Mouse (Mus musculus) heart, adult 2 months (tissue): ENCODE data around the gene Des.

Experiments used
- CTCF ChIP-seq: fragments of 200-600 bp; IDR thresholded peaks from 2 replicates; pipeline ENCODE4 v1.8.1; 2022; ENCODE audit warnings: antibody characterized with exemption, mild to moderate bottlenecking, moderate library complexity
- EP300 ChIP-seq: fragments of 200-500 bp; IDR thresholded peaks from 2 replicates; pipeline ENCODE4 v1.6.1; 2011; ENCODE audit warnings: low read depth, low read length, control low read depth; ENCODE audit not compliant: insufficient read depth
- POLR2A ChIP-seq: fragments of 200-500 bp; IDR thresholded peaks from 2 replicates; pipeline ENCODE4 v1.6.1; 2011; ENCODE audit warnings: mild to moderate bottlenecking, low read depth, low read length, control low read depth; ENCODE audit not compliant: insufficient read depth

GRCm38 (mm10) chr1:75369360-75369983 lies 9.3 kb downstream of the Des start:
- TF ChIP-seq POLR2A (no peak), CTCF (no peak), EP300 (no peak)
